Mouse (Mus musculus): ENCODE data around the gene Tmed6.

GRCm38 (mm10) chr8:107049480-107049879, 16.0 kb downstream of the Tmed6 start:
- TF ChIP-seq CTCF (IDR thresholded peaks at IDR 0.05; ENCODE audit: control insufficient read depth, insufficient read depth, insufficient replicate concordance, low read depth, low read length) (no peak), POLR2A (IDR thresholded peaks at IDR 0.05; ENCODE audit: control insufficient read depth, low read depth, low read length) (no peak)

Data from testis, adult 2 months (tissue).